Mouse (Mus musculus): ENCODE results near the gene Sdk1. TPM values are rescaled to one million over a fixed set of nuclear protein-coding genes. Genes with fewer than 3 reads are reported as not detected.

Gene Sdk1
- polyA plus RNA-seq, 1 experiment from 2014 or later: 1.7 TPM

- H3K4me2 ChIP-seq (ENCODE audit: low read depth, low read length): no peak overlapping the region
- H3K9ac ChIP-seq (ENCODE audit: low read depth, low read length): no peak overlapping the region
- H3K27ac ChIP-seq (ENCODE audit: low read length): no peak overlapping the region
- no peak for ATAC-seq
- no peaks in the 10 kb centered on the region for H3K27me3 ChIP-seq (replicated peaks; ENCODE audit: control insufficient read depth, insufficient read depth, low read length)
- H3K9me3 ChIP-seq (ENCODE audit: control insufficient read depth, low read length): no peaks in the 10 kb centered on the region
- no peaks in the 10 kb centered on the region for H3K4me1 ChIP-seq (ENCODE audit: control insufficient read depth, insufficient read depth, low read length)
- 77% methylated on average over 8 of the region's 8 CpGs for WGBS
- no peaks in the 10 kb centered on the region for H3K36me3 ChIP-seq (ENCODE audit: control insufficient read depth, insufficient read depth, low read length)
- H3K4me3 ChIP-seq (ENCODE audit: low read length): no peak overlapping the region
Measured at GRCm38 (mm10) chr5:141403741-141404140, 162.5 kb downstream of the Sdk1 start.

- Histone ChIP-seq H3K27ac (ENCODE audit: low read length) (no peak overlapping the region), H3K36me3 (ENCODE audit: control insufficient read depth, insufficient read depth, low read length) (no peaks in the 10 kb centered on the region), H3K9ac (ENCODE audit: low read depth, low read length) (no peak overlapping the region), H3K27me3 (replicated peaks; ENCODE audit: control insufficient read depth, insufficient read depth, low read length) (no peaks in the 10 kb centered on the region), H3K9me3 (ENCODE audit: control insufficient read depth, low read length) (no peaks in the 10 kb centered on the region), H3K4me3 (ENCODE audit: low read length) (no peak overlapping the region), H3K4me2 (ENCODE audit: low read depth, low read length) (no peak overlapping the region), H3K4me1 (ENCODE audit: control insufficient read depth, insufficient read depth, low read length) (no peaks in the 10 kb centered on the region)
- 62% methylated on average over 2 of the region's 2 CpGs for WGBS
- no peak for ATAC-seq
Measured at GRCm38 (mm10) chr5:141404651-141405050, 163.4 kb downstream of the Sdk1 start.

GRCm38 (mm10) chr5:141406926-141407325 lies 165.6 kb downstream of the Sdk1 start:
- Histone ChIP-seq H3K27ac (ENCODE audit: low read length) (no peak overlapping the region), H3K4me2 (ENCODE audit: low read depth, low read length) (no peak overlapping the region), H3K36me3 (ENCODE audit: control insufficient read depth, insufficient read depth, low read length) (no peaks in the 10 kb centered on the region), H3K9me3 (ENCODE audit: control insufficient read depth, low read length) (no peaks in the 10 kb centered on the region), H3K4me1 (ENCODE audit: control insufficient read depth, insufficient read depth, low read length) (no peaks in the 10 kb centered on the region), H3K9ac (ENCODE audit: low read depth, low read length) (no peak overlapping the region), H3K4me3 (ENCODE audit: low read length) (no peak overlapping the region), H3K27me3 (replicated peaks; ENCODE audit: control insufficient read depth, insufficient read depth, low read length) (no peaks in the 10 kb centered on the region)
- ATAC-seq: no peak
- WGBS: 52% methylated on average over 7 of the region's 7 CpGs

DNA sequence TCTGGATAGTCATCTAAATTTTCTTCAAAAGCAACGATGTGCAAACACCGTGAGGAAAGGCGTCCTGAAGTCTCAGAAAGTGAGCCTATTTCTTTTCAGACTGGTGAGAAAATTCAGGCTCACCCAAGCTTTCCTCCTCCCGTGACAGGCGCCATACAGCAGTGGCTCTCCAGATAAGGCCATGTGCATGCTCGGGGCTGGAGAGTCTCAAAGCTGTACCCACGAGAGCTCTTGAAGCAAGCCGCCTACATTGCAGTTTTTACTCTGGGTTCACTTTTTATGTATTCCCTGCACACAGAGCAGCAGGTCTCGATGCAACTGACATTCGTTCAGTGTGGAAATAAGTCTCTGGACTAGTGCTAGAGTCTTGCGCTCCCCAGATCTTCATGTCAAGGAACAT lies 171.7 kb downstream of the Sdk1 start:
- H3K9me3 ChIP-seq (ENCODE audit: control insufficient read depth, low read length): no peaks in the 10 kb centered on the region
- peaks cover 26% of the 10 kb centered on the region for H3K4me1 ChIP-seq (ENCODE audit: control insufficient read depth, insufficient read depth, low read length)
- H3K27ac ChIP-seq (ENCODE audit: low read length): no peak overlapping the region; the same call in 1 of the 2 replicates
- H3K27me3 ChIP-seq (replicated peaks; ENCODE audit: control insufficient read depth, insufficient read depth, low read length): no peaks in the 10 kb centered on the region
- H3K4me3 ChIP-seq (ENCODE audit: low read length): no peak overlapping the region
- ATAC-seq: no peak
- 57% methylated on average over 11 of the region's 11 CpGs for WGBS
- H3K36me3 ChIP-seq (ENCODE audit: control insufficient read depth, insufficient read depth, low read length): no peaks in the 10 kb centered on the region
- H3K9ac ChIP-seq (ENCODE audit: low read depth, low read length): no peak overlapping the region
- H3K4me2 ChIP-seq (ENCODE audit: low read depth, low read length): no peak overlapping the region

DNA sequence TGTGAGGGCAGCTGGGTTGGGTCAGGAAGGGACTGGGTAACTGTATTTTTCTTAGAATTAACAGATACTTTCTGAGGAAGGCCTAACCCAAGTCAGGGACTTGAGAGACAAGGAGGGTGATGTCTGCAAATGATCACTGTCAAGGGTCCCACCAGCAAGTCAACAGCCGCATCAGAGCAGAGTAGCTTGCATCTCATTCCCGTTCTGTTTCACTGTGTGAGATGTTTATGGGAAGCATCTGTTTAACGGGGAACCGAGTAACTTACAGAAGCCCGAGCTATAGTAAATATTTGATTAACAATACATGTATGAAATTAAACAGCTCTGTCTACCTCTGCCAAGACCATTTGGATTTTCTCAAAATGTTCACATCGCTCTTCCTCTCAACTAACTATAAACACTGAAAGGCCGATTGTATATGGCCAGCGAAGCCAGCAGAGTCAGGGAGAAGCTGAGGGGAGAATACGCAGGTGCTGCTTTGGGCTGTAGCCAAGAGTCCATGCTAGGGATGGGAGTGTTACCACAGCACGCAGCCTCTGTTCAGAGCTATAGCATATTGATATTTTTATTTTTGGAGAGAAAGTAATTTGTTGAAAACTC lies 174.5 kb downstream of the Sdk1 start:
- H3K27ac ChIP-seq (ENCODE audit: low read length): peak overlapping the region; percentile 77
- no peak overlapping the region for H3K4me2 ChIP-seq (ENCODE audit: low read depth, low read length)
- 37% methylated on average over 10 of the region's 10 CpGs for WGBS

DNA sequence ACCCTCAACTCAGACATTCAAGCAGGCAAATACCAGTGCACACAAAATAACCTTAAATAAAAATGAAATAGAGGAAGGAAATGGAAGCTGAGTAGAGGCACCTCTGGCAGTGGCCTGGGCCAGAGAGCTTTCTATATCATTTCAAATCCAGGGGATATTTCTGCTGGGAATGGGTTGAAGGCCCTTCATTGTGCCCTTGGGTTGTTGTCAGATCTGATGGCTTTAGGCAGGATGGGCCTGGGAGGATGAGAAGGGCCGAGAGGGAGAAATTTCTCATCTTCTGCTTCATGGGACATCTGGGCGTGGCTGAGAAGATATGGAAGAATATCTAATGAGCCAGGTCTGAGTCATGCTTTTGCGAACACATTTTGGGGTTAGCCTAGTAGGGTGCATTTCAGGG lies 186.8 kb downstream of the Sdk1 start:
- WGBS: 71% methylated on average over 3 of the region's 3 CpGs
- ATAC-seq: no peak
- Histone ChIP-seq H3K27me3 (replicated peaks; ENCODE audit: control insufficient read depth, insufficient read depth, low read length) (no peaks in the 10 kb centered on the region), H3K9ac (ENCODE audit: low read depth, low read length) (no peak overlapping the region), H3K4me3 (ENCODE audit: low read length) (no peak overlapping the region), H3K4me2 (ENCODE audit: low read depth, low read length) (no peak overlapping the region), H3K36me3 (ENCODE audit: control insufficient read depth, insufficient read depth, low read length) (no peaks in the 10 kb centered on the region), H3K4me1 (ENCODE audit: control insufficient read depth, insufficient read depth, low read length) (no peaks in the 10 kb centered on the region), H3K27ac (ENCODE audit: low read length) (no peak overlapping the region), H3K9me3 (ENCODE audit: control insufficient read depth, low read length) (no peaks in the 10 kb centered on the region)

More for the DNA sequence above, 174.5 kb downstream of the Sdk1 start:
- H3K36me3 ChIP-seq (ENCODE audit: control insufficient read depth, insufficient read depth, low read length): no peaks in the 10 kb centered on the region
- H3K4me1 ChIP-seq (ENCODE audit: control insufficient read depth, insufficient read depth, low read length): peaks cover 26% of the 10 kb centered on the region
- no peak overlapping the region for H3K4me3 ChIP-seq (ENCODE audit: low read length)
- no peak overlapping the region for H3K9ac ChIP-seq (ENCODE audit: low read depth, low read length)
- peak; percentile 80 for ATAC-seq
- H3K9me3 ChIP-seq (ENCODE audit: control insufficient read depth, low read length): no peaks in the 10 kb centered on the region
- no peaks in the 10 kb centered on the region for H3K27me3 ChIP-seq (replicated peaks; ENCODE audit: control insufficient read depth, insufficient read depth, low read length)

DNA sequence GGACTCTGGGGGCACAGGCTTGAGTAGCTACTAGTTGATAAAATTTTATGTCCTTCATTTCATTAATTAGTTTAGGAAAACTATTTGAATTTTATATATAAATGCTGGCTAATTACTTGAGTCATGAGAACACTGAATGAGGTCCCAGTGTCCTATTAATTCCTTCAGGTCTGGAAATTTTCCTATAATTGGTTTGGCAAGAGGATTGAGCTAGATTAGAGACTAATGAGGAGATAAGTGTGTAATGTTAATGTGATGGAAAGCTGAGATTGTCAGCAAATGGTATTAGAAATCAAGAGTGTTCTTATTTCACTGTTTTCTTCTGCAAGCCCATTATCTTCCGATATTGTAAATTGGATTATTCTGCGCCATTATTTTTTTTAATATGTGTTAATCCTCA lies 192.0 kb downstream of the Sdk1 start:
- Histone ChIP-seq H3K36me3 (ENCODE audit: control insufficient read depth, insufficient read depth, low read length) (no peaks in the 10 kb centered on the region), H3K9ac (ENCODE audit: low read depth, low read length) (no peak overlapping the region), H3K9me3 (ENCODE audit: control insufficient read depth, low read length) (no peaks in the 10 kb centered on the region), H3K27me3 (replicated peaks; ENCODE audit: control insufficient read depth, insufficient read depth, low read length) (no peaks in the 10 kb centered on the region), H3K27ac (ENCODE audit: low read length) (no peak overlapping the region), H3K4me2 (ENCODE audit: low read depth, low read length) (no peak overlapping the region), H3K4me3 (ENCODE audit: low read length) (no peak overlapping the region), H3K4me1 (ENCODE audit: control insufficient read depth, insufficient read depth, low read length) (no peaks in the 10 kb centered on the region)
- WGBS: 89% methylated on average over 2 of the region's 2 CpGs
- no peak for ATAC-seq

DNA sequence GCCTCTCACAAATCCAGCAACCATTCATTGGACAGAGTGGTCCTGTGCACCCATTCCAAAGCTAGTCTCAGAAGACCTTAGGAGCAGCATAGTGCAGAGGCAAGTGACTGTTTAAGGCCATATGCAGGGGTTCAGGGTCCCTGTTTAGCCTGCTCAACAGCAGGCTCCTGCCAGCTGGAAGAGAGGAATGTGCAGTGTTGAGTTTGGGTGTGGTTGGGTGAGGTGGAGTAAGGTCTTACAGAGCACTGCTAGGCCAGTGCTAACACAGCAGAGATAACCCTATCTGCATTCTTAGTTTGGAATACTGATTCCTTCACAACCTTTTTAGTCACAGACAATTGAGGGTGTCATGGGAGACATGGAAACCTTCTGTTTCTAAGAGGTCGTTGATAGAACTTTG lies 206.0 kb downstream of the Sdk1 start:
- no peaks in the 10 kb centered on the region for H3K9me3 ChIP-seq (ENCODE audit: control insufficient read depth, low read length)
- H3K27ac ChIP-seq (ENCODE audit: low read length): no peak overlapping the region; the same call in 1 of the 2 replicates
- no peaks in the 10 kb centered on the region for H3K36me3 ChIP-seq (ENCODE audit: control insufficient read depth, insufficient read depth, low read length)
- H3K9ac ChIP-seq (ENCODE audit: low read depth, low read length): no peak overlapping the region
- no peak overlapping the region for H3K4me2 ChIP-seq (ENCODE audit: low read depth, low read length)
- H3K4me1 ChIP-seq (ENCODE audit: control insufficient read depth, insufficient read depth, low read length): peaks cover 10% of the 10 kb centered on the region
- H3K4me3 ChIP-seq (ENCODE audit: low read length): no peak overlapping the region
- WGBS: 64% methylated on average over 1 of the region's 1 CpGs
- H3K27me3 ChIP-seq (replicated peaks; ENCODE audit: control insufficient read depth, insufficient read depth, low read length): no peaks in the 10 kb centered on the region
- peak; percentile 79 for ATAC-seq

DNA sequence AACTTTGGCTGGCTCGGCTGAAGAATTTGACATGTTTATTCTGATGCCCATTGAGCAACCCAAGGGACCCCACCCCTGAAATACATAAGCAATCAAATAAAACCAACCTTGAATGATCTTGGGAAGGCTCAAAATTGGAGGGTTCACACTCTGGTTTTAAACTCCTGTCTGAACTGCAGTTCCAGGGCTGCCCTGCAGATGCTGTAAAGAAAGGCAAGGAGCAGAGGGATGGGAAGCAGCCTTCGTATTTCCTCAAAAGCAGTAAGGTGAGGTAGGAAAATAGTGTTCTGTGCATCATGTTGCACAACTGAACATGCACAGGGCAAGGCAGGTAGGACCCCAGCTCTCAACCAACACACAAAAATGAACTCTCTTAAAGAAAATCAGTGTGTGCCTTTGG lies 222.1 kb downstream of the Sdk1 start:
- Histone ChIP-seq H3K27me3 (replicated peaks; ENCODE audit: control insufficient read depth, insufficient read depth, low read length) (no peaks in the 10 kb centered on the region), H3K36me3 (ENCODE audit: control insufficient read depth, insufficient read depth, low read length) (no peaks in the 10 kb centered on the region), H3K9ac (ENCODE audit: low read depth, low read length) (no peak overlapping the region), H3K4me1 (ENCODE audit: control insufficient read depth, insufficient read depth, low read length) (no peaks in the 10 kb centered on the region; the same call in 1 of the 2 replicates), H3K4me2 (ENCODE audit: low read depth, low read length) (no peak overlapping the region), H3K27ac (ENCODE audit: low read length) (no peak overlapping the region), H3K9me3 (ENCODE audit: control insufficient read depth, low read length) (no peaks in the 10 kb centered on the region), H3K4me3 (ENCODE audit: low read length) (no peak overlapping the region)
- ATAC-seq: no peak
- 61% methylated on average over 2 of the region's 2 CpGs for WGBS

GRCm38 (mm10) chr5:141468821-141469220 lies 227.5 kb downstream of the Sdk1 start:
- WGBS: 51% methylated on average over 5 of the region's 5 CpGs
- no peak overlapping the region for H3K4me3 ChIP-seq (ENCODE audit: low read length)

More at GRCm38 (mm10) chr5:141468821-141469220, 227.5 kb downstream of the Sdk1 start:
- ATAC-seq: no peak
- Histone ChIP-seq H3K27me3 (replicated peaks; ENCODE audit: control insufficient read depth, insufficient read depth, low read length) (no peaks in the 10 kb centered on the region), H3K9me3 (ENCODE audit: control insufficient read depth, low read length) (no peaks in the 10 kb centered on the region), H3K4me2 (ENCODE audit: low read depth, low read length) (no peak overlapping the region), H3K27ac (ENCODE audit: low read length) (no peak overlapping the region), H3K4me1 (ENCODE audit: control insufficient read depth, insufficient read depth, low read length) (no peaks in the 10 kb centered on the region; the same call in 1 of the 2 replicates), H3K9ac (ENCODE audit: low read depth, low read length) (no peak overlapping the region), H3K36me3 (ENCODE audit: control insufficient read depth, insufficient read depth, low read length) (no peaks in the 10 kb centered on the region)
